Mouse (Mus musculus): ENCODE measurements at regions not wholly inside any gene's neighbourhood (a gene's known extent, or its start where the extent isn't known, plus 50 kb on each side); places are given as distances from the start of the nearest gene placed in this dataset.
"Not testable (repeated sequence)": the region's sequence is repeated elsewhere in the genome, so short reads cannot be mapped to it uniquely, and the experiment has no call there.

GRCm38 (mm10) chr13:113484159-113484762, 134.1 kb downstream of the Snx18 start:
- no peak for DNase-seq

- DNase-seq = no peak
These were observed 135.5 kb downstream of the Snx18 start for GRCm38 (mm10) chr13:113482911-113483310.

- DNase-seq = no peak
These were observed 140.4 kb downstream of the Snx18 start for GRCm38 (mm10) chr13:113477901-113478510.

GRCm38 (mm10) chr13:113470822-113471557, 147.4 kb downstream of the Snx18 start:
- no peak for DNase-seq

- DNase-seq = no peak
These were observed 153.9 kb downstream of the Snx18 start for GRCm38 (mm10) chr13:113464190-113465064.

- no peak for DNase-seq
These were observed 154.9 kb downstream of the Snx18 start for GRCm38 (mm10) chr13:113463420-113463819.

GRCm38 (mm10) chr13:113454490-113455295, 161.7 kb downstream of the BC067074 start:
- no peak for DNase-seq

GRCm38 (mm10) chr13:113448378-113448777, 155.4 kb downstream of the BC067074 start:
- no peak for DNase-seq

- no peak for DNase-seq
These were observed 153.3 kb downstream of the BC067074 start for GRCm38 (mm10) chr13:113446226-113446625.

- not testable (repeated sequence) for DNase-seq
These were observed 151.5 kb downstream of the BC067074 start for GRCm38 (mm10) chr13:113444481-113444880.

- DNase-seq = no peak
These were observed 150.1 kb downstream of the BC067074 start for GRCm38 (mm10) chr13:113443078-113443477.

- no peak for DNase-seq
These were observed 149.2 kb downstream of the BC067074 start for GRCm38 (mm10) chr13:113442169-113442568.

GRCm38 (mm10) chr13:113440137-113440536, 147.2 kb downstream of the BC067074 start:
- DNase-seq = no peak

GRCm38 (mm10) chr13:113439516-113439915, 146.6 kb downstream of the BC067074 start:
- DNase-seq = no peak

- no peak for DNase-seq
These were observed 145.9 kb downstream of the BC067074 start for GRCm38 (mm10) chr13:113438872-113439271.

- DNase-seq = no peak
These were observed 143.3 kb downstream of the BC067074 start for GRCm38 (mm10) chr13:113436288-113436687.

- no peak for DNase-seq
These were observed 142.2 kb downstream of the BC067074 start for GRCm38 (mm10) chr13:113435117-113435516.

- DNase-seq = no peak
These were observed 140.5 kb downstream of the BC067074 start for GRCm38 (mm10) chr13:113433456-113433855.

- DNase-seq = no peak
These were observed 136.7 kb downstream of the BC067074 start for GRCm38 (mm10) chr13:113429615-113430014.
